Mouse (Mus musculus) erythroid progenitor cell, adult 5-6 weeks (primary cell): ENCODE results near the gene Fezf2. TPM values are rescaled to one million over a fixed set of nuclear protein-coding genes. Genes with fewer than 3 reads are reported as not detected.

Experiments used
- ATAC-seq: replicated peaks from 2 replicates; pipeline ENCODE4 v1.8.0; 2016; ENCODE audit warnings: moderate number of reproducible peaks, mild to moderate bottlenecking, moderate TSS enrichment, inconsistent platforms; ENCODE audit not compliant: poor library complexity, low FRiP score, severe bottlenecking
- total RNA-seq, 2 experiments: library from RNA; stranded (forward) in 1 of 2; stranded (reverse) in 1 of 2; fragments of 150-400 nt in 1 of 2; fragments of 186-747, 209-891 nt in 1 of 2; gene quantifications; 2 replicates each; pipeline versions ENCODE4 v1.2.3 to v1.2.4; 2015 to 2017; ENCODE audit warnings: low replicate concordance in 2 of 2

Fezf2 gene
- total RNA-seq, 2 experiments from 2014 or later: not detected

GRCm38 (mm10) chr14:12344061-12344745 lies 3.8 kb downstream of the Fezf2 start:
- ATAC-seq: no peak

- no peak for ATAC-seq
These were observed 4.5 kb downstream of the Fezf2 start for GRCm38 (mm10) chr14:12343451-12343941.

DNA sequence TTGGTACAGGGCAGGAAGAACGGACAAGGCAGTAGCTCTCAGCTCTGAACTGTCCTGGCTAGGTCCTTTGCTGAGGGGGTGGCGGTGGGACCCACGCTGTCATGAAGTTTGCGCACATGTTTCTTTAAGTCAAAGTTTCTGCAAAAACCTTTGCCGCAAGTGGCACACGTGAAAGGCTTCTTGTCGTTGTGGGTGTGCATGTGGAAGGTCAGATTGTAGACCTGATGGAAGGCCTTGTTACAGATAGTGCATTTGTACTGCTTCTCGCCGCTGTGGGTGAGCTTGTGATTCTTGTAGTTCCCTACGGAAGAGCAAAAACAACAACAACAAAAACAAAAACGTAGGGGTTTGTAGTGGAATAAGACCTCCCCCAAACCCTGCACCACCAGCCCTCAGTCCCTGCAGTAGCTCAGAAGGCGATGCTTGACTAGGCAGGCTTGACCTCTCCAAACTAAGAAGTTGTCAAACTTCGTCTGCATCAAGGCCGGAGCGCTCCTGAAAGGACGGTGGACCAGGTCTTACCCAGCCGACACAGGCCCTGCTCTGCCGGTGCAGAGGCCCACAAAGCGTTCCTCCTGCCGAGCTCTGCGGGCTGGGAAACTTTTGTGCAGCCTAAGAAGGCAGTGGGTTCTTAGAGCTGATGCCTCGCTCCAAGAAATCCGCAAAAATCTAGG lies 5.4 kb downstream of the Fezf2 start:
- ATAC-seq: no peak

DNA sequence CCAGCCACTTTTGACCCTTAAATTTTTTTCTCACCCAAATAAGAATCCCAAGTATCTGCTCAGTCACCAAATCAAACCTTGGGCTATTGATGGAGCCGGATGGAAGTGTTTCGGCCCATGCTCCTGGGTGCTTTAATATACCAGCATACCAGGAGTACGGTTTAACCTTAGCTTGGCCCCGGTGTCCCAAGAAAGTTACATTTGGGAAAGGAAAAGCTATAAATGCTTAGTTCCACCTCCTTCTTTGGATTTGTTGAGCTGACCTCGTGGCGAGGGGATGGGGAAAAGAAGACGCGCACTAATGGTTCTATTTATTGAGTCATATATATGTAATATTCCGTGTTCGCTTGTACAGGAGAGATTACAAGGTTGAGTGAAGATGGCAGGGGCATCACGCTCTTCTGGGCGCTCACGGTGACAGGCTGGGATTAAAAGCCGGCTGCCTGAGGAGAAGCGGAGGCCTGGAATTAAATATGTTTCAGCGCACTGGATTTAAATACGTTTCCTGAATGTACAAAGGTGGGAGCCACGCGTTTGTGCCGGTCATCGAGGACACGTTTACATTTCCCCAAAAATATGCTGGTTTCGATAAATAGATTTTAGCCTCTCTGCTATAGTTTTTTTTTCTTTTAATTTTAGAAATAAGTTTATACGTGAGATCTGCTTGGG lies 6.1 kb downstream of the Fezf2 start:
- no peak for ATAC-seq

GRCm38 (mm10) chr14:12341075-12341788 lies 6.8 kb downstream of the Fezf2 start:
- no peak for ATAC-seq

GRCm38 (mm10) chr14:12340238-12341074 lies 7.5 kb downstream of the Fezf2 start:
- no peak for ATAC-seq

DNA sequence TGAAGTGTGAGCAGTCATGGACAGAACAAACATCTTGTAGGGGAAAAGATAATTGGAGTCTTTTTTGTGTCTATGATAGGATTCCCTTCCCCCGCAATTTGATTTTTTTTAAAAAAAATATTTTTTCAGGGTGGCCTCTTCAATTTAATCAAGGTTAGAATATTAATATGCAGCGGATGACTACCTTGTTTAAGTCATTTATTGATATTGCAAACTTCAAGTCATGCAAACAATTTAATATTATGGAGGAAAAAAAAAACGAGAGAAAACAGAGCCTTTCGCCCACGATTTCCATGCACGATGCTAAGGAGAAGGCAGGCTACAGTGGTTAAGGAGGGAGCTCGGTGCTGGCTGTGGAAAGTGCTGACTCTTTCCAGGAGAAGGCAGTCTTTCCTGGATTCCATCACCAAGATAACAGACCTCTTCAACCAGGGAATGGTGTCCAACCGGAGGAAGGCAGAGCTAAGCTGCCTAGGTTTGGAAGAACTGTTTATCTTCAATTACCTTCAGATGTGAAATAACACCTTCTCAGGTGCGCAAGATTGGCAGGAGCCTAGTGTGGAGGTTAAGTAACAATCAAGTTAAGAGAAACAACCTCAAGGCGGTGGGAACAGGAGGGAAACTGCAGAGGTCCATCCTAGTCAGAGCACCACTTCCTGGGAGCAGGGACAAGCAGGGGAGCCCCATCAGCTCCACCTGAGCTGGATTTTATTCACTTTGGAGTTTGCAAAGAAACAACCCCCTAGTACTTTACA lies 9.0 kb downstream of the Fezf2 start:
- ATAC-seq: no peak

DNA sequence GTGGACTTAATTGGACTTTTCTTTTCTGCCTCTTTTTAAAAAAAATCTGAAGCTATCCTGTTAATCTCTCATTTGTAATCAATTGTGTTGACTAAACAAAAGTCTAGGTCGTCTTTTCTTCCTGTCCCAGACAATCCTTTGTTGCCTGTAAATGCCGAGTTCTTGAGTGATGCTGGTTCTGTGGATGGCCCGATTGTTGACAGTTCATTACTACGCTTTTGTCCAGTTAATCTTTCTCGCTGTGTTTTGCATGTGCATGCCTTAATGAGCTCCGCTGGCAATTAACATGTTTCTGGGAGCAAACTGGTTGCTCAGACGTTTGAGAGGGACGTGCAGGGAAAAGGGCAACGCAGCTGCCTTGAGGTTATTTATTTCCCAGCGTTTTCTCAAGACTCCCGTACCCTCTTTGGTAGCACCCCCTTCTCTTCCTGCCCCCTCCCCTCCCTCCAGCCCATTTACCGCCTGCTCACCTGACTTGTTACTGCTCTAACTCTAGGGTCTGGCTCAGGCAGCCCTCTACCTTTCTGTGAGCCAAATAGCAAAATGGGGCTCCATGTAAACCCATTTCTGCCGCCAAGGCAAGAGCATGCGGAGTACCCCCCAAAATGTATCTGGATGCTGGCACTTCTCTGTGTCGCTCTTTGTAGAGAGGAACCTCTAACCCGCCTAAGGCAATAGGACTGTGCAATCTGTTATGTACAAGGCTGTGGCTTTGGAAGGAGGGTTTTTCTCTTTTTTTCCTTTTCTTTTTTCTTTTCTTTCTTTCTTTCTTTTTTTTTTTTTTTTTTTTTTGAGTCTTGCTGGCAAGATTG lies 9.8 kb downstream of the Fezf2 start:
- ATAC-seq: no peak

DNA sequence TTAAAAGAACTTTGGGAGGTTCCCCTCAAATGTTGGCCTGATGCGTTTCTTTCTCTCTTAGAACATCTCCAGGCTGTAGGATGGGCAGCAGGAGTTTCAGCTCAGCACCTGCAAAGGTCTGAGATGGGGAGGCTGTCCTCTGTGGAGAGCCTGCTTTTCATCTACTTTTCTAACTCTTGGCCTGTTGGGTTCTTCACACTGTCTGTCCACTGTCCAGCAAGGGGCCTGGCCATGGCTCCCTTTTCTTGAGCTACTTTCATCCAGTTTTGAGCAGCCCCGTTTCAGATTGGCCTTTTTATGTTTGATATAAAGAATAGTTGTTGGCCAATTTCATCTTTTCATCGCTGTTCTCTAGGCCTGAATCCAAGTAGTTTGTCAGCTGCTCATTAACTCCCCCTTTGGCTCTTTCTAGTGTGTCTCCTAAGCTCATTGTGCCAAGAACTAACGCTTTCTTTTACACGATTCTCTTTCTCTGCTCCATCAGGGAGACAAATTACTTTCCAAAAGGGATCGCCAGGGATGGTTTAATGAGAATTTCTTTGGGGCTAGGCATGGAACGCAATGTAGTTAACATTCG lies 10.5 kb downstream of the Fezf2 start:
- ATAC-seq: no peak

DNA sequence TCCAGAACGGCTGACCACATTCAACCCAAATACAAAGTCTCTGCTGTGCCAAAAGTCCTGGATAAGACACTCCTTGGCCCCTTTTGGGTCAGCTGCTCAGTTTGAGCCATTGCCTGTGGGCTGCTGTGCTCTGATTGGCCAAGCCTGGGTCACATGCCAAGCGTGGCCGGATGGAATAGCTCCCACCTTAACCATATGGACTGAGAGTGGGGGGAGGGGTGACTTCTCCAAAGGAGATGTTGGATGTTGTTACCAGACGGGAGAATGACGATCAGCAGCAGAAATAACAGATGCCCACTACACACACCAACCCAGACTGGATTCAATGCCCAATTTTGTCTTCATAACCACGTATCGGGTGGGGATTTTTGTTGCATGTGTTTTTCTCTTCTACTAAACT lies 13.1 kb downstream of the Fezf2 start:
- no peak for ATAC-seq

DNA sequence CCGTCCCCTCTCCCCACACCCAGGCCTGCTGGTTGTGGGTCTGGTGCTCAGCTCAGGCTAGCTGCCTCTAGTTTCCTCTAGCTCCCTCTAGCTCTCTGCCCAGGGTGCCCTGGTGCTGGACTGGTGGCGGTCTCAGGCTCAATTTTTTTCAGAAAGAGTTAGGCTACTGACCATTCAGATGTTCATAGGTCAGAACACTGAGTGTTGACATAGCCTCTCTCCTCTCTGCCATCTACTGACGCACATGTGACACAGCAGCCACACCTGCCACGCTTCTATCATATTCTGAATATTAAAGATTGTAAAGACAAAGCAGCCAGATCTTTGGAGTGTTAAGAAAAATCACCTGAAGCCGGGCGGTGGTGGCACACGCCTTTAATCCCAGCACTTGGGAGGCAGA lies 14.4 kb downstream of the Fezf2 start:
- no peak for ATAC-seq

- ATAC-seq: no peak
These were observed 44.9 kb downstream of the Fezf2 start for GRCm38 (mm10) chr14:12303106-12303505.

GRCm38 (mm10) chr14:12300677-12301076 lies 47.3 kb downstream of the Fezf2 start:
- no peak for ATAC-seq

DNA sequence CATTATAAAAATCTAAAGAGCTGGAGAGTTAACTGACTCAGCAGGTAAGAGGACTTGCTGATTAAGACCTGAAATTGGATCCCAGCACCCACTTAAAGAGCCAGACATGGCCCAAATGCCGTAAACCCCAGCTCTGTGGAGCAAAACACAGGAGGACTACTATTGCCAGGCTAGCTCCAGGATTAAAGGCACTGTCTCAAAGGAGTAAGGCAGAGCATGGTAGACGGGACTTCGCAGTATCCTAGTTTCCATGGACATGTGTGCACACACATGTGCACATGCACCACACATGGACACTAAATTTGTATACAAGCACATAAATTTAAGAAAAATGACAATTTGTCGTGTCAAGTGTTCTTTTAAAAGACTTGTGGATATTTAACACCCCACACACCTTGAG lies 47.7 kb downstream of the Fezf2 start:
- no peak for ATAC-seq

DNA sequence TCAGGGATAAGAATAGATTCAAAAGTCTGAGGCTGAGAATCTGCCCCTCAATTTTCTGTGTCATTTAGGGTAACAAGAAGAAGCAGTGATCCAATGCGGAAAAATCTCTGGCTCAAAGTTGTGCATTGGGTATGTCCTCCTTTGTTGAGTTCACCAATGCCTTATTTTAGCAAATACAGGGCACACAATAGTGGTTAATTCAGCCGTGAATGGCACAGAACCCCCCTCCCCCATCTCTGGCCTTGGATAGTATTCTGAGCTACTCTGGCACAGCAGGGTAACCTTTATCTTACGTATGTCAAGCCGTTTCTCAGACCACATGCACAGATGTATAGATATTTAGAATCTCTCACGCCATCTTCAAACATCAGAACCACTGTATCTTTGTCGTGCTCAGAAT lies 48.3 kb downstream of the Fezf2 start:
- ATAC-seq: no peak

GRCm38 (mm10) chr14:12299171-12299570 lies 48.8 kb downstream of the Fezf2 start:
- ATAC-seq: no peak

GRCm38 (mm10) chr14:12296391-12296790 lies 51.6 kb downstream of the Fezf2 start:
- ATAC-seq: no peak
